Mouse (Mus musculus): ENCODE results near the gene Sbk1.
"Not testable (repeated sequence)": the region's sequence is repeated elsewhere in the genome, so short reads cannot be mapped to it uniquely, and the experiment has no call there.

GRCm38 (mm10) chr7:126301831-126302230 is 29.4 kb downstream of the Sbk1 start:
- not testable (repeated sequence) for TF ChIP-seq POLR2A (IDR thresholded peaks at IDR 0.05; ENCODE audit: borderline replicate concordance, insufficient read depth, low read length); CTCF (IDR thresholded peaks at IDR 0.05; ENCODE audit: borderline replicate concordance, insufficient read depth, low read depth, low read length)

Data from cerebellum, adult 2 months (tissue).